Comparison of ENCODE assay signal across 8 mouse cellular contexts in genomic region chr17:26424973-26425735, GRCm38 (mm10). TPM values are rescaled to one million over a fixed set of nuclear protein-coding genes. Genes with fewer than 3 reads are reported as not detected.
DNase-seq lines count a peak whose midpoint lies in the region; ATAC-seq lines count a peak whose summit lies in the region.
"Had no signal": no experiment of that assay in that cellular context is flagged by ENCODE, and none has a peak within 500 bp of the region (broad histone marks: within the 10 kb centered on the region; RNA-seq: fewer than 3 reads in every experiment).

No protein-coding gene starts in this region.

- no peak overlapping the region for H3K27ac ChIP-seq in midbrain, embryonic 11.5 days (ENCODE audit: low read depth, low read length)
- no peak overlapping the region for H3K27ac ChIP-seq in midbrain, embryonic 10.5 days (replicated peaks)
- H3K27ac ChIP-seq in forebrain, embryonic 14.5 days (ENCODE audit: low read depth, low read length) = no peak overlapping the region; the same call in 1 of the 2 replicates
- peak overlapping the region; percentile 91 for H3K27ac ChIP-seq in heart, embryonic 12.5 days (ENCODE audit: poor library complexity, severe bottlenecking)

- H3K36me3 ChIP-seq in midbrain, embryonic 11.5 days (ENCODE audit: control insufficient read depth, insufficient read depth, low read length) = no peaks in the 10 kb centered on the region
- H3K36me3 ChIP-seq in midbrain, embryonic 10.5 days = no peaks in the 10 kb centered on the region
- H3K36me3 ChIP-seq in forebrain, embryonic 14.5 days (ENCODE audit: control insufficient read depth, insufficient read depth, low read length) = no peaks in the 10 kb centered on the region
- 0 out of 2 replicates have a peak, but pooled peaks cover 4% of the 10 kb centered on the region for H3K36me3 ChIP-seq in heart, embryonic 12.5 days

- ATAC-seq in midbrain, embryonic 11.5 days (ENCODE audit: low FRiP score) = no peak
- ATAC-seq in forebrain, embryonic 14.5 days = no peak
- ATAC-seq in heart, embryonic 12.5 days (ENCODE audit: insufficient number of reproducible peaks, low FRiP score) = 0 out of 2 replicates have a peak, but pooled peaks have one; percentile 31
- ATAC-seq in megakaryocyte progenitor cell, adult 5-6 weeks (replicated peaks; ENCODE audit: poor library complexity) = no peak

- H3K4me3 ChIP-seq in midbrain, embryonic 11.5 days (ENCODE audit: low read depth, low read length) = no peak overlapping the region
- no peak overlapping the region for H3K4me3 ChIP-seq in midbrain, embryonic 10.5 days
- no peak overlapping the region for H3K4me3 ChIP-seq in forebrain, embryonic 14.5 days (ENCODE audit: low read depth, low read length)
- no peak overlapping the region for H3K4me3 ChIP-seq in heart, embryonic 12.5 days
- H3K4me3 ChIP-seq: myocyte had no signal

- no peaks in the 10 kb centered on the region for H3K27me3 ChIP-seq in midbrain, embryonic 11.5 days (ENCODE audit: control insufficient read depth, insufficient read depth, low read length)
- peaks cover 27% of the 10 kb centered on the region; the same call in 1 of the 2 replicates for H3K27me3 ChIP-seq in midbrain, embryonic 10.5 days (ENCODE audit: low read depth, poor library complexity, severe bottlenecking)
- no peaks in the 10 kb centered on the region for H3K27me3 ChIP-seq in forebrain, embryonic 14.5 days (replicated peaks; ENCODE audit: control insufficient read depth, insufficient read depth, low read length)
- 0 out of 2 replicates have a peak, but pooled peaks cover 5% of the 10 kb centered on the region for H3K27me3 ChIP-seq in heart, embryonic 12.5 days (replicated peaks)

- peak; percentile 37 for DNase-seq in midbrain, embryonic 11.5 days (ENCODE audit: low spot score, missing footprints)
- no peak for DNase-seq in midbrain, embryonic 10.5 days (ENCODE audit: low spot score)
- peak; percentile 37 for DNase-seq in forebrain, embryonic 14.5 days (ENCODE audit: low spot score)
- DNase-seq in kidney, postnatal 25 days = peak; percentile 88 to 95
- DNase-seq in right cerebral cortex, postnatal 25 days = peak; percentile 34

- no peaks in the 10 kb centered on the region for H3K9me3 ChIP-seq in midbrain, embryonic 11.5 days (ENCODE audit: control insufficient read depth, low read length)
- H3K9me3 ChIP-seq in midbrain, embryonic 10.5 days (replicated peaks) = no peaks in the 10 kb centered on the region
- no peaks in the 10 kb centered on the region for H3K9me3 ChIP-seq in forebrain, embryonic 14.5 days (replicated peaks; ENCODE audit: control insufficient read depth, low read length)
- H3K9me3 ChIP-seq in heart, embryonic 12.5 days (replicated peaks) = no peaks in the 10 kb centered on the region

- WGBS in midbrain, embryonic 11.5 days = 70% methylated on average over 13 of the region's 13 CpGs
- 70% methylated on average over 13 of the region's 13 CpGs for WGBS in midbrain, embryonic 10.5 days
- 67% methylated on average over 13 of the region's 13 CpGs for WGBS in forebrain, embryonic 14.5 days
- WGBS in heart, embryonic 12.5 days = 42% methylated on average over 13 of the region's 13 CpGs

- no peak overlapping the region; the same call in 1 of the 2 replicates for H3K9ac ChIP-seq in midbrain, embryonic 11.5 days (ENCODE audit: low read length)
- no peak overlapping the region for H3K9ac ChIP-seq in forebrain, embryonic 14.5 days (ENCODE audit: low read length)
- H3K9ac ChIP-seq in heart, embryonic 12.5 days = peak overlapping the region; percentile 53; the same call in 1 of the 2 replicates

- no peaks in the 10 kb centered on the region for H3K4me1 ChIP-seq in midbrain, embryonic 11.5 days (ENCODE audit: control insufficient read depth, insufficient read depth, low read length)
- H3K4me1 ChIP-seq in midbrain, embryonic 10.5 days = peaks cover 10% of the 10 kb centered on the region
- H3K4me1 ChIP-seq in forebrain, embryonic 14.5 days (ENCODE audit: control insufficient read depth, insufficient read depth, low read length) = peaks cover 5% of the 10 kb centered on the region; the same call in 1 of the 2 replicates
- H3K4me1 ChIP-seq in heart, embryonic 12.5 days (replicated peaks) = peaks cover 45% of the 10 kb centered on the region

- H3K4me2 ChIP-seq in midbrain, embryonic 11.5 days = no peak overlapping the region
- H3K4me2 ChIP-seq in forebrain, embryonic 14.5 days (ENCODE audit: low read length) = no peak overlapping the region
- peak overlapping the region; percentile 40 for H3K4me2 ChIP-seq in heart, embryonic 12.5 days

RNA-seq across cellular contexts. Expression of gene Neurl1b, which starts 10.5 kb away (rescaled TPM):
- polyA plus RNA-seq in midbrain, embryonic 11.5 days (2014; fragmentation: Nextera tagmentation; extraction: Ambion mirVana) = 0.18 and 0.46 TPM in 2 replicates
- polyA plus RNA-seq in midbrain, embryonic 10.5 days (2016; fragmentation: Nextera tagmentation; extraction: Ambion mirVana) = 0.16 and 0.19 TPM in 2 replicates
- 2.0 and 3.2 TPM in 2 replicates for polyA plus RNA-seq in forebrain, embryonic 14.5 days (2014; fragmentation: Nextera tagmentation; extraction: Ambion mirVana)
- polyA plus RNA-seq in heart, embryonic 12.5 days (2016; fragmentation: Nextera tagmentation; extraction: Ambion mirVana) = 2.2 and 2.4 TPM in 2 replicates
- 1.6 and 2.2 TPM in 2 replicates for total RNA-seq in megakaryocyte progenitor cell, adult 5-6 weeks (2015)
- 1.9 and 2.2 TPM in 2 replicates for total RNA-seq in megakaryocyte progenitor cell, adult 5-6 weeks (2017)
